ENCODE assay signal across 7 mouse cellular contexts in genomic region chr4:139193176-139194093, GRCm38 (mm10). TPM values are rescaled to one million over a fixed set of nuclear protein-coding genes. Genes with fewer than 3 reads are reported as not detected.
DNase-seq lines count a peak whose midpoint lies in the region; ATAC-seq lines count a peak whose summit lies in the region.

No protein-coding gene starts in this region.

- H3K4me3 ChIP-seq in hindbrain, embryonic 14.5 days (replicated peaks; ENCODE audit: low read length) = peak overlapping the region; percentile 100

- H3K9me3 ChIP-seq in hindbrain, embryonic 14.5 days (ENCODE audit: control insufficient read depth, low read length) = no peaks in the 10 kb centered on the region

- no peaks in the 10 kb centered on the region for H3K36me3 ChIP-seq in hindbrain, embryonic 14.5 days (replicated peaks; ENCODE audit: control insufficient read depth, insufficient read depth)

- peak; percentile 31; the same call in 1 of the 2 replicates for ATAC-seq in hindbrain, embryonic 14.5 days (ENCODE audit: low FRiP score)

- DNase-seq in lung, adult 18-20 months = peak; percentile 42 to 43
- DNase-seq in lung, postnatal 25 days (ENCODE audit: low spot score) = no peak
- DNase-seq in c-Kit-positive CD71-positive TER-119-positive erythroid progenitor cells, embryonic 14.5 days (ENCODE audit: low spot score) = peak; percentile 42
- DNase-seq in hindbrain, embryonic 14.5 days (ENCODE audit: low spot score) = no peak
- peak; percentile 43 to 52 for DNase-seq in lung, postnatal 4 days
- peak; percentile 49 to 78 for DNase-seq in spleen, postnatal 4 days (ENCODE audit: low spot score in 2 of 2)
- no peak for DNase-seq in layer of hippocampus, adult 9-10 months (ENCODE audit: low spot score)

- peaks cover 24% of the 10 kb centered on the region for H3K4me1 ChIP-seq in hindbrain, embryonic 14.5 days (replicated peaks; ENCODE audit: control insufficient read depth, insufficient read depth, low read length)

- peak overlapping the region; percentile 99 for H3K4me2 ChIP-seq in hindbrain, embryonic 14.5 days (replicated peaks)

- H3K27me3 ChIP-seq in hindbrain, embryonic 14.5 days (ENCODE audit: control insufficient read depth, insufficient read depth, low read length) = no peaks in the 10 kb centered on the region

- peak overlapping the region; percentile 95 for H3K9ac ChIP-seq in hindbrain, embryonic 14.5 days

- peak overlapping the region; percentile 83 for H3K27ac ChIP-seq in hindbrain, embryonic 14.5 days

- WGBS in hindbrain, embryonic 14.5 days = 6% methylated on average over 35 of the region's 35 CpGs

RNA-seq across cellular contexts. Expression of gene Capzb, which starts 0.7 kb away (rescaled TPM):
- polyA plus RNA-seq in hindbrain, embryonic 14.5 days (2014; fragmentation: Nextera tagmentation; extraction: Ambion mirVana) = 248 and 249 TPM in 2 replicates

Comparison
In these comparisons a context has a peak if more than half of its experiments do, and no peak if none do; other contexts are left out.
1. DNase-seq: peak in lung, adult 18-20 months (2 of 2), c-Kit-positive CD71-positive TER-119-positive erythroid progenitor cells, embryonic 14.5 days (single experiment), lung, postnatal 4 days (2 of 2) and spleen, postnatal 4 days (2 of 2); none in lung, postnatal 25 days (single experiment), hindbrain, embryonic 14.5 days (single experiment) and layer of hippocampus, adult 9-10 months (single experiment).